Mouse (Mus musculus) bone marrow, adult 2 months (tissue): ENCODE measurements around the gene Hes1.

Experiments
- CTCF ChIP-seq: fragments of 200-500 bp; IDR thresholded peaks from 2 replicates; pipeline ENCODE4 v1.5.1; 2011; ENCODE audit warnings: low read length, control low read depth; ENCODE audit not compliant: control insufficient read depth, insufficient read depth
- POLR2A ChIP-seq: fragments of 200-500 bp; IDR thresholded peaks from 2 replicates; pipeline ENCODE4 v1.6.1; 2011; ENCODE audit warnings: low read depth, mild to moderate bottlenecking, control low read depth, low read length, borderline replicate concordance; ENCODE audit not compliant: control insufficient read depth

DNA sequence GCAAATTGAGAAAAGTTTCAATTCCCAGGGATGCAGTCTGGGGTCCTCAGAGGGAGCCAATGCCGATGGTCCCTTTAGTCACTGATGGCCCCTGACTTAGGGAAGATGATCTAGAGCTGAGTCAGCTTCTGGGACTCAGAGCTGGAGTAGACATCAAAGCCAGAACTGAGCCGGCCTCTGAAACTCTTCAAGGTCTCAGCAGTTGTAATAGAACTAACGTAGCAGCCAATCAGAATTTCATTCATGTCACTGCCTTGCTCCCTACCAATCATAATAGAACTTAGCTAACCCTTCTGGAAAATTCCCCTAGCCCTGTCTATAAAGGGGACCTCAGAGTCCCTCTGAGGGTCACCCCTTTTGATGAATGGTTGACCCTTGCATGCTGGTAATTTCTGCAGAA lies 30.8 kb upstream of the Hes1 start:
- no peak for TF ChIP-seq POLR2A
- no peak for TF ChIP-seq CTCF
